Mouse (Mus musculus): ENCODE results near the gene Skida1. TPM values are rescaled to one million over a fixed set of nuclear protein-coding genes. Genes with fewer than 3 reads are reported as not detected.

Skida1 gene
- polyA plus RNA-seq, 1 experiment: 25.4 TPM

DNA sequence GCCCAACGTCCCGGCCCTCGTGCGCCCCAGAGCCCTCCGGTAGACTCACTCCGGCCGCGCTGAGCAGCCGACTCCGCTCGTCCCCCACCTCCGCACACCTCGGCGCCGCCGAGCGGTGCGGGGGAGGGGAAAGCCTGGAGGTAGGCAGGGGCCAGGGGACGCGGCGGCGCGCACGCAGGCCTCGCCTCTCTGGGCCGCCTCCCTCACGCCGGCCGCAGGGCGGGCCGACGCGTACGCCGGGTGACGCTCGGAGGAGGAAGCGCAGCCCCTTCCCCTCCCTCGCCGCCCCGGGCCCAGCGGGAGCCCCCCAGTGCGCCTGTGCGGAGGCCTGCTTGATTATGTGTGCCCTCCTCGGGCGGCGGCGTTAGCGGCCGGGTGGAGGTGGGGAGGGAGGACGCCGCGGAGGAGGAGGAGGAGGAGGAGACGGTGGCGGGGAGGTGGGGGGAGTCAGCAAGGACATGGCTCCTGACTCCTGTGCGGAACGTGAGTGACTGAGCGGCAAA lies 15.6 kb upstream of the Skida1 start:
- peak; percentile 90 for TF ChIP-seq POLR2A (IDR thresholded peaks at IDR 0.05; ENCODE audit: borderline replicate concordance, extremely low read depth, insufficient read depth, insufficient read length, poor library complexity, severe bottlenecking)
- TF ChIP-seq CTCF (IDR thresholded peaks at IDR 0.05; ENCODE audit: borderline replicate concordance, extremely low read depth, insufficient read depth, insufficient read length): no peak
- DNase-seq (ENCODE audit: low read depth): peak; percentile 98

DNA sequence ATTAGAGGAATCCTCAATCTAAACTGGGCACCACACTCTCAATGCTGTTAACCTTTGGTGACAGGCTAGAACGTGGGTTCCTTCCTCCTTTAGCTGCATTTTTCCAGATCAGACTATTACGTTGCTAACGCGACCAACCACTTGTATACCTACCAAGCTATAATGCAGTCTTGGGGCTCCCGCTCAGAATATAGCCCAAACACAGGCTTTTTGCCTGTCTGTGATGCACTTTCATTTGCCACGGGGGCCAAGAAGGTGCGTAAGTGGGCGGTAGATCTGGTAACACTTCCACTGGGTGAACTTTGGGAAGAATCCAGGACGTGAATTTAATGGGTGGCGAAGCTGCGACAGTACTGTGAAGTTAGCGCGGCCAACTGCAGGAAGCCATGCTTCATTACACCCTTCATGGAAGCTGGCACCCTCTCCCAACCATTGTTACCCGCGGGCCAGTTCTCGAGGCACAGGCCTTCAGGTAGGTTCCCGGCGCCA lies 15.0 kb upstream of the Skida1 start:
- no peak for TF ChIP-seq POLR2A (IDR thresholded peaks at IDR 0.05; ENCODE audit: borderline replicate concordance, extremely low read depth, insufficient read depth, insufficient read length, poor library complexity, severe bottlenecking)
- 0 out of 2 replicates have a peak, but pooled peaks have one; percentile 6 for TF ChIP-seq CTCF (IDR thresholded peaks at IDR 0.05; ENCODE audit: borderline replicate concordance, extremely low read depth, insufficient read depth, insufficient read length)

DNA sequence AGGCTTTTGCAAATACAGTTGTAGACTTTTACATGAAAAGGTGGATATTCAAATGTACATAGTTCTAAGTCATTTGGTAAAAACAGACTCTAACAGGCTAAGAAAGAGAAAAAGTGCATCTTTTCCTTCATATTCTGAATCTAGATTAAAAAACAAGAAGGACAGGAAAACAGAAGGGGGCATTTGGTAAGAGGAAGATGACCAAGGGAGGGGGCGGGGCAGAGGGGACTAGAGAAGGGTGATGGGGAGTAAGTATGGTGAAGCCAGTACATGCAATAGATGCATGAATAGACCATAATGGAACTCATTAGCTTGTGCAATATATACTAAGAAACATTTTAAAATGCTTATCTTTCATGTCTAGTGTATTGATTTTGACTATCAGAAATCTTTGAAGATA lies 11.5 kb upstream of the Skida1 start:
- TF ChIP-seq POLR2A (IDR thresholded peaks at IDR 0.05; ENCODE audit: borderline replicate concordance, extremely low read depth, insufficient read depth, insufficient read length, poor library complexity, severe bottlenecking) (no peak), CTCF (IDR thresholded peaks at IDR 0.05; ENCODE audit: borderline replicate concordance, extremely low read depth, insufficient read depth, insufficient read length) (no peak)
- peak; percentile 50 for DNase-seq (ENCODE audit: low read depth)

More for the DNA sequence above, 15.0 kb upstream of the Skida1 start:
- peak; percentile 92 for DNase-seq (ENCODE audit: low read depth)

DNA sequence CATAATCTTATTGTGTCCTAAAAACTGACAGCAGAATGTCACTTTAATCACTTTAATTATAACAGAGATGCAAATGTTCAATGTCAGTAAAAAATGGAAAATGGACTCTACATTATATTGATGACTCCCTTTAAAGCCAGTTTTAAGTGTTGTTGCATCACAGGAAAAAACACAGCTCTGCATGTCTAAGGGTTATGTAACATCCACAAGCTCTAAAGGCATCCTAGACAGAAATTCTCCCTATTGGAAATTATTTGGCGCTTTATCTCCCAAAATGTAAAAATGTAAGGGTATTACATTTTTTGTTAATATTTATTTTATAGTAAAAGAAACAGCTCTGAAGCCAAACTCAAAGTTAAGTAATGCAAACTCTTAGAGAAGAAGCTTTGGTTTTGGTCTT lies 11.0 kb upstream of the Skida1 start:
- TF ChIP-seq CTCF (IDR thresholded peaks at IDR 0.05; ENCODE audit: borderline replicate concordance, extremely low read depth, insufficient read depth, insufficient read length) (no peak), POLR2A (IDR thresholded peaks at IDR 0.05; ENCODE audit: borderline replicate concordance, extremely low read depth, insufficient read depth, insufficient read length, poor library complexity, severe bottlenecking) (no peak)
- DNase-seq (ENCODE audit: low read depth): peak; percentile 47

DNA sequence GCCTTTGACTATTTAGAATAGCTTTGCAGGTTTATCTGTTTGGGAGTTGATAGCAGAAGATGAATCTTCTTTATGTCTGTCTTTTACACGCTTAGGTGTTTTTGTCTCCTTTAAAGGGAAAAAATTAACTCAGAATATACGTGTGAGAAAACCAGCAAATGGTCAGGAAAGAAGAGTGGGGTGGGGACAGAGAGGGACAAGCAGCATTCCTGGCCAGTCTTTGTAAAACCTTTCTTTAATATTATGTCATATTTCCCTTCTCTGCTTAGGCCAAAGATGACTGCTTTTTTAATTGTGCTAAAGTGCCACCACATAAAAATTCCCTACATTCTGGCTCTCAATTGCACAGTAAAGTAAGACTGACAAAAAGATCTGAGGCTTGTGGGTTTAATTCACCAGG lies 10.2 kb upstream of the Skida1 start:
- no peak for TF ChIP-seq POLR2A (IDR thresholded peaks at IDR 0.05; ENCODE audit: borderline replicate concordance, extremely low read depth, insufficient read depth, insufficient read length, poor library complexity, severe bottlenecking)
- TF ChIP-seq CTCF (IDR thresholded peaks at IDR 0.05; ENCODE audit: borderline replicate concordance, extremely low read depth, insufficient read depth, insufficient read length): no peak
- peak; percentile 55 for DNase-seq (ENCODE audit: low read depth)

DNA sequence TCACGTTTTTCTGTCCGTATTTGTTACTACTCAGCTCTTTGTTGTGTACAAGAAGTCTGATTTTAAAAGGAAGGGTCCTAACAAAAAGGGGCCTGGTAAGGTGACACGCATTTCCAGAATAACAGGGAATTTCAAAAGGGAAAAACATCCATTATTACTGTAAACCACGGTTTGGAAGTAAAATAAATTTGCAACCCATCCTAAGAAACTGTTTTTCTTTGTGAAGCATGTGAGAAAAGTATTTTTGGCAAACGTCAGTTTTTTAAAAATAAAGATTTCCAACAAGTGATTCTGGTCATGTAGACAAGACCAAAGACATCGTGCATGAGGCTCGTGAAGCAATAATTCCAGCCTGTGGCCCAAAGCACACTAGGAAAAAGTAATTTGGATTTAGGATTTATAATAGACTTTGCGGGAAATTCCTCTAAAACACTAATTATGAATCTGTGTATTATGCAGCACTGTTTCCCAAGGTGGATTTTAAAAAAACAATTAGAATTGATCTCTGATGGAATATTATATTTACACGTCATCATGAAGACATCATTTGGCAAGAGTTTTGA lies 9.4 kb upstream of the Skida1 start:
- DNase-seq (ENCODE audit: low read depth): peak; percentile 75
- TF ChIP-seq POLR2A (IDR thresholded peaks at IDR 0.05; ENCODE audit: borderline replicate concordance, extremely low read depth, insufficient read depth, insufficient read length, poor library complexity, severe bottlenecking): no peak
- TF ChIP-seq CTCF (IDR thresholded peaks at IDR 0.05; ENCODE audit: borderline replicate concordance, extremely low read depth, insufficient read depth, insufficient read length): no peak

DNA sequence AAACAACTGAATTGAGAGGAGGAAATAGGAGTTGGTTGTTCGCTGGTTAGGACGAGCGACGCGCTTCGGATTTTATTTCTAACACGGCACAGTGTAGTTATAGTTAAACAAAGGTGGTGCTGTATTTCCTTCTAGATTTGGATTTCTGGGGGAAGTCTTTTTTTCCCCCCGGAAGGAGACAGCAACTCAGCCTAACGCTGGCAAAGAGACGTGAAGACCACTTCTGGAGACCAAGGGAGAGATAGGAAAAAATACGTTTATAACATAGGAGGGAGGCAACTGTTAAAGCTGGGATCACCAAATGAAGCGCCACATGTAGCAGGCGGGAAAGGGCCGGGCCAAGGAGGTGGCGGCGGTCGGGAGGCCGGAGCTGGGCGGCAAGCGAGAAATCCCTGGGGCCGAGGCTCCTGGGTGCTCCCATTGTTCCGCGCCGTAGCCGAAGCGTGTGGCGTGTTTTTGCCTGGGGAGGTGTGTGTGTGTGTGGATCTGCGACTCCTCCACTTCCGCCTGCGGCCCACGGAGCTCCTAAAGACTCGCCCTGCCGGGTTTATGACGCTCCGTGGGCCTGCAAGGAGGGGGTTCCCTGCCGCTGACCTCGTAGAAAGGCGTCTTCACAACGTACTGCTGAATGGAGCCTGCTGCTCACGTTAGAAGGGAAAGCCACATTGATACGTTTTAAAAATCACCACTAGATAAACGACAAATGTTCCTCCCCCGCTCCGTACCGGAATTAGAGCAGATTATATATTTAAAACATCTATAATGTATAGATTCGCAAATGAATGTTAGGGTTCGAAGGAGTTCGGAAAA lies 8.7 kb upstream of the Skida1 start:
- TF ChIP-seq CTCF (IDR thresholded peaks at IDR 0.05; ENCODE audit: borderline replicate concordance, extremely low read depth, insufficient read depth, insufficient read length) (no peak), POLR2A (IDR thresholded peaks at IDR 0.05; ENCODE audit: borderline replicate concordance, extremely low read depth, insufficient read depth, insufficient read length, poor library complexity, severe bottlenecking) (0 out of 2 replicates have a peak, but pooled peaks have one; percentile 18)
- peak; percentile 81 for DNase-seq (ENCODE audit: low read depth)

DNA sequence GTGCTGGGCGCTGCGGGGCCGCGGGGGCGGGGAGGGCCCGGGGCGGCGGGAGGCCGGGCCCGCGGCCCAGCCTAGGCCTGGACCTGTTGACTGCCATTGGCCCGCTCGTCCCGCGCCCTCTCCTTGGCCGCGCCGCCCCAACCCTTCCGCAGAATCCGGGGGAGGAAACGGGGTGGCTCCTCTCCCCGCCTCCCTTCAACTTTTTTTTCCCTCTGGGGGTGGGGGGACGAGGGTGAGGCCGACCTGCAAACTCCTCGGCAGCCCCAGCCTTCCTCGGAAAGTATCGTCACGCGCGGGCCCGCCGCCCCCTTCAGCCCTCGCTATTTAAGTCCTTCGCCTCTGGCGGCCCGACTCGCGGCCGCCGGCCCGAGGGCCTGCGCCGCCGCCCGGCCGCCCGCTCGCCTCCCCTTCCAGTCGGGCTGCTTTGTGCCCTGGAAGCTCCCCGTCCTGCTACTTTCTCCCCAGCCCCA lies 8.0 kb upstream of the Skida1 start:
- peak; percentile 98 for DNase-seq (ENCODE audit: low read depth)
- TF ChIP-seq POLR2A (IDR thresholded peaks at IDR 0.05; ENCODE audit: borderline replicate concordance, extremely low read depth, insufficient read depth, insufficient read length, poor library complexity, severe bottlenecking) (peak; percentile 81), CTCF (IDR thresholded peaks at IDR 0.05; ENCODE audit: borderline replicate concordance, extremely low read depth, insufficient read depth, insufficient read length) (no peak)

DNA sequence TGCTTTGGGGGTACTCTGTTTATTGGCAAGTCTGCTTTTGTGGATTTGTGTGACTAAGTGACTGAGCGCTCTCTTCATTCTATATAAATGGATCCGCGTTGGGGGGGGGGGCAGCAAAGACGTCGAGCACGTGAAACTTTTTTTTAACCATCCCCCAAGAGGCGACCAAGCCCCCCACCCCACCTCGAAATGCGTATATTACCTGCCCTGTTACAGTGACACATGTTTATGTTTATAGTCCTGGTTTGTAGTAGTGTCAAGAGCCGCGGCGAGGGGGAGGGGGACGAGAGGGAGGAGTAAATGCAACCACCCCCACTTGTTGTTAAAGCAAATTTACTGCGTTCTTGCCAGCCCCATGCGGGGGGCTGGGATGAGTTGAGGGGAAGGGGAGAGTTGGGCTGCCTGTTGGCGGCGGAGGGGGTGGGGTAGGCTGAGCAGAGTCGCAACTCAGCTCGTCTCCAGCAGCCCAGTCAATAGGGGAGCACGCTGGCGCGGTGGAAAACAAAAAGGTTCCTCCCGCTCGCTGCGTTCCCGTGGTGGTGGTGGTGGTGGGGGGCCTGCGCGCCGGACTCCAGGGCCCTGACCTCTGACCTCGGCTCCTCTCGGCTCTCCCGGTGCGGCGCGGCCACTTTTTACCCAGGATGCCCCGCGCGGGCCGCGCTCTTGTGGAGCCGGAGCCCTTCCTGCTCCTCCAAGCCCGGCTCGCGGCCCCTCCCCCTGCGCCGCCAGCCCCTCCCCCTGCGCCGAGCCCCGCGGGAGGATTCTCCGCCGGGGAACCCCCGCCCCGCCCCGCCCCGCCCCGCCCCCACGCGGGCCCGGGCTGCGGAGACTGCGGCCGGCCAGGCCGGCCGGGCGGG lies 7.3 kb upstream of the Skida1 start:
- DNase-seq (ENCODE audit: low read depth): peak; percentile 98
- TF ChIP-seq CTCF (IDR thresholded peaks at IDR 0.05; ENCODE audit: borderline replicate concordance, extremely low read depth, insufficient read depth, insufficient read length): no peak
- peak; percentile 19; the same call in 1 of the 2 replicates for TF ChIP-seq POLR2A (IDR thresholded peaks at IDR 0.05; ENCODE audit: borderline replicate concordance, extremely low read depth, insufficient read depth, insufficient read length, poor library complexity, severe bottlenecking)

DNA sequence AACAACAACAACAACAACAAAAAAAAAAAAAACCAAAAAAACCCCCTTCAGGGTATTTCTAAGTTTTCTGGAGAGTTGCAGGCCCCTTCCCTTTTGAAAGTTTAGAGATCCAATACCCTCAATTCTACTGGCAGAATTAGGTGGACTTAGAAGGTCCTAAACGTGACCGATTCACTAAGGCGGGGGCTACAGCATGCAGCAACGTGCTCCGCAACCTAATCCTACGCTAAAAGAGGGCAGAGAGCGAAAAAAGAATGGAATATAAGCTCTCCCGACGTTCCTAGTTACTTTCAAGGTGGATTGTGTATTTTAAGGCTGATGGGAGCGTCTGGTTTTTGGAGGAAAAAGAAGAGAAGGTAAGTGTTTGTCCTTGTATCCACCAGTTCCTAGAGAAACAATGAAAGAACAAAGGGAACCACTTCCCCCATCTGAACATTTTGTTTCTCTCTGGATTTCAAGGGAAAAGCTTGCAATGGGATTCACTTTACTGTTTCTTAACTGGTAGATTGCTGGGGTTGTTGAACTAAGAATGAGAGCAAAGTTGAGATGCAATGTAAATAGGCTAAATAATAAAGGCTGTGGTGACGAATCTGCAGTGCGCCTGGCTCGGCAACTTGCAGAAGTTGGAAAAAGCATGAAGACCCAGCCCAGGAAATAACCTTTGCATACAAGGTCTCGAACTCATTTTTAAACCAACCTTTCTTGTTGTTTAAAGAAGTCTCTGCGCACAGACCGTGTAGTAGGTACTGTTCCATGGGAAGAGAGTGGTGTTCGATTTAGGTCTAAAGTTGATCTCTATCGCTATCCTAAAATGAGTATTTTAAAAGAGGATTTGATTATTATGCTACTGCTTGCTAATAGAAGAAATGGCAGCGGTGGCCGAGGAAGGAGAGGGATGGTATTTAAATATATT lies 6.4 kb upstream of the Skida1 start, which contains the start of gene Mllt10:
TSS of gene Mllt10 (plus strand) at position 222 of the 913 bp plus-strand sequence.
- peak; percentile 77 for DNase-seq (ENCODE audit: low read depth)
- TF ChIP-seq CTCF (IDR thresholded peaks at IDR 0.05; ENCODE audit: borderline replicate concordance, extremely low read depth, insufficient read depth, insufficient read length): no peak
- TF ChIP-seq POLR2A (IDR thresholded peaks at IDR 0.05; ENCODE audit: borderline replicate concordance, extremely low read depth, insufficient read depth, insufficient read length, poor library complexity, severe bottlenecking): no peak
